Mouse (Mus musculus): ENCODE data around the gene Hoxc5. TPM values are rescaled to one million over a fixed set of nuclear protein-coding genes. Genes with fewer than 3 reads are reported as not detected.
A peak's percentile ranks its signal among the peaks of the same experiment; 100 is the strongest.

Gene Hoxc5
- polyA plus RNA-seq, 1 experiment from 2014 or later = 0.42 TPM

- no peak; the same call in 1 of the 2 replicates for ATAC-seq (replicated peaks; ENCODE audit: insufficient number of reproducible peaks, insufficient read depth, low FRiP score, low read depth)
- Histone ChIP-seq H3K27me3 (peaks cover 100% of the 10 kb centered on the region), H3K27ac (no peak overlapping the region), H3K4me3 (peak overlapping the region; percentile 32), H3K4me1 (replicated peaks) (peaks cover 19% of the 10 kb centered on the region), H3K36me3 (no peaks in the 10 kb centered on the region), H3K9ac (no peak overlapping the region), H3K9me3 (replicated peaks) (no peaks in the 10 kb centered on the region), H3K4me2 (peak overlapping the region; percentile 37)
- under 1% methylated on average over 88 of the region's 88 CpGs for WGBS
Observed at GRCm38 (mm10) chr15:102981379-102982288, 14.4 kb downstream of the Hoxc5 start.

GRCm38 (mm10) chr15:102983716-102984115 lies 16.5 kb downstream of the Hoxc5 start:
- Histone ChIP-seq H3K4me3 (no peak overlapping the region), H3K27ac (no peak overlapping the region), H3K36me3 (no peaks in the 10 kb centered on the region), H3K9me3 (replicated peaks) (no peaks in the 10 kb centered on the region), H3K4me1 (replicated peaks) (peaks cover 13% of the 10 kb centered on the region), H3K9ac (no peak overlapping the region), H3K4me2 (no peak overlapping the region), H3K27me3 (peaks cover 100% of the 10 kb centered on the region)
- WGBS = 6% methylated on average over 12 of the region's 12 CpGs
- no peak for ATAC-seq (replicated peaks; ENCODE audit: insufficient number of reproducible peaks, insufficient read depth, low FRiP score, low read depth)

GRCm38 (mm10) chr15:102984521-102984920 lies 17.3 kb downstream of the Hoxc5 start:
- 3% methylated on average over 10 of the region's 10 CpGs for WGBS

GRCm38 (mm10) chr15:102984925-102985324 lies 17.7 kb downstream of the Hoxc5 start:
- H3K4me3 ChIP-seq = no peak overlapping the region
- no peaks in the 10 kb centered on the region for H3K9me3 ChIP-seq (replicated peaks)
- no peak overlapping the region for H3K9ac ChIP-seq
- no peaks in the 10 kb centered on the region for H3K36me3 ChIP-seq
- peaks cover 100% of the 10 kb centered on the region for H3K27me3 ChIP-seq
- ATAC-seq (replicated peaks; ENCODE audit: insufficient number of reproducible peaks, insufficient read depth, low FRiP score, low read depth) = no peak
- peaks cover 13% of the 10 kb centered on the region for H3K4me1 ChIP-seq (replicated peaks)
- no peak overlapping the region for H3K4me2 ChIP-seq
- 7% methylated on average over 3 of the region's 3 CpGs for WGBS
- no peak overlapping the region for H3K27ac ChIP-seq

More at GRCm38 (mm10) chr15:102984521-102984920, 17.3 kb downstream of the Hoxc5 start:
- no peak overlapping the region for H3K9ac ChIP-seq
- H3K9me3 ChIP-seq (replicated peaks) = no peaks in the 10 kb centered on the region
- ATAC-seq (replicated peaks; ENCODE audit: insufficient number of reproducible peaks, insufficient read depth, low FRiP score, low read depth) = no peak
- no peak overlapping the region for H3K4me2 ChIP-seq
- H3K36me3 ChIP-seq = no peaks in the 10 kb centered on the region
- H3K27ac ChIP-seq = no peak overlapping the region
- peaks cover 100% of the 10 kb centered on the region for H3K27me3 ChIP-seq
- no peak overlapping the region for H3K4me3 ChIP-seq
- H3K4me1 ChIP-seq (replicated peaks) = peaks cover 13% of the 10 kb centered on the region

- Histone ChIP-seq H3K9ac (no peak overlapping the region), H3K27ac (no peak overlapping the region), H3K4me3 (0 out of 2 replicates have a peak overlapping the region, but pooled peaks have one; percentile 1), H3K36me3 (no peaks in the 10 kb centered on the region), H3K27me3 (peaks cover 98% of the 10 kb centered on the region), H3K4me1 (replicated peaks) (peaks cover 7% of the 10 kb centered on the region), H3K9me3 (replicated peaks) (no peaks in the 10 kb centered on the region), H3K4me2 (no peak overlapping the region)
- peak; percentile 35; the same call in 1 of the 2 replicates for ATAC-seq (replicated peaks; ENCODE audit: insufficient number of reproducible peaks, insufficient read depth, low FRiP score, low read depth)
- WGBS = 4% methylated on average over 21 of the region's 21 CpGs
Observed at GRCm38 (mm10) chr15:102987124-102987833, 20.0 kb downstream of the Hoxc5 start.

- Histone ChIP-seq H3K9ac (no peak overlapping the region), H3K27ac (no peak overlapping the region), H3K4me3 (no peak overlapping the region), H3K36me3 (no peaks in the 10 kb centered on the region), H3K9me3 (replicated peaks) (no peaks in the 10 kb centered on the region), H3K4me2 (no peak overlapping the region), H3K27me3 (peaks cover 98% of the 10 kb centered on the region), H3K4me1 (replicated peaks) (peaks cover 7% of the 10 kb centered on the region; the same call in 1 of the 2 replicates)
- 25% methylated on average over 5 of the region's 5 CpGs for WGBS
- ATAC-seq (replicated peaks; ENCODE audit: insufficient number of reproducible peaks, insufficient read depth, low FRiP score, low read depth) = no peak
Observed at GRCm38 (mm10) chr15:102988078-102988477, 20.8 kb downstream of the Hoxc5 start.

GRCm38 (mm10) chr15:102990461-102991397 lies 23.5 kb downstream of the Hoxc5 start, which contains the start of gene Hoxc8:
TSS of gene Hoxc8 (plus strand) at chr15:102990607.
- Histone ChIP-seq H3K9me3 (replicated peaks) (no peaks in the 10 kb centered on the region), H3K36me3 (no peaks in the 10 kb centered on the region), H3K27me3 (peaks cover 96% of the 10 kb centered on the region), H3K4me3 (peak within 1 kb of the TSS; percentile 15), H3K27ac (no peak within 1 kb of the TSS), H3K9ac (no peak within 1 kb of the TSS), H3K4me1 (replicated peaks) (peaks cover 7% of the 10 kb centered on the region; the same call in 1 of the 2 replicates), H3K4me2 (peak within 1 kb of the TSS; percentile 16; the same call in 1 of the 2 replicates)
- WGBS = 2% methylated on average over 69 of the region's 69 CpGs
- no peak for ATAC-seq (replicated peaks; ENCODE audit: insufficient number of reproducible peaks, insufficient read depth, low FRiP score, low read depth)

GRCm38 (mm10) chr15:102991782-102992181 lies 24.5 kb downstream of the Hoxc5 start:
- H3K9ac ChIP-seq = no peak overlapping the region
- peaks cover 7% of the 10 kb centered on the region; the same call in 1 of the 2 replicates for H3K4me1 ChIP-seq (replicated peaks)
- no peak for ATAC-seq (replicated peaks; ENCODE audit: insufficient number of reproducible peaks, insufficient read depth, low FRiP score, low read depth)
- WGBS = 2% methylated on average over 7 of the region's 7 CpGs
- no peak overlapping the region for H3K4me2 ChIP-seq
- no peak overlapping the region for H3K4me3 ChIP-seq
- no peaks in the 10 kb centered on the region for H3K36me3 ChIP-seq
- no peak overlapping the region for H3K27ac ChIP-seq
- no peaks in the 10 kb centered on the region for H3K9me3 ChIP-seq (replicated peaks)
- H3K27me3 ChIP-seq = peaks cover 96% of the 10 kb centered on the region

GRCm38 (mm10) chr15:102992206-102992605 lies 25.0 kb downstream of the Hoxc5 start:
- H3K9ac ChIP-seq = no peak overlapping the region
- no peak overlapping the region for H3K4me3 ChIP-seq
- no peak for ATAC-seq (replicated peaks; ENCODE audit: insufficient number of reproducible peaks, insufficient read depth, low FRiP score, low read depth)
- H3K4me1 ChIP-seq (replicated peaks) = peaks cover 7% of the 10 kb centered on the region; the same call in 1 of the 2 replicates
- H3K36me3 ChIP-seq = no peaks in the 10 kb centered on the region
- no peak overlapping the region for H3K4me2 ChIP-seq
- H3K27me3 ChIP-seq = peaks cover 96% of the 10 kb centered on the region
- no peak overlapping the region for H3K27ac ChIP-seq
- WGBS = 3% methylated on average over 11 of the region's 11 CpGs
- no peaks in the 10 kb centered on the region for H3K9me3 ChIP-seq (replicated peaks)

GRCm38 (mm10) chr15:102992863-102993262 lies 25.6 kb downstream of the Hoxc5 start:
- no peak overlapping the region for H3K27ac ChIP-seq
- no peak overlapping the region for H3K4me2 ChIP-seq
- no peaks in the 10 kb centered on the region for H3K36me3 ChIP-seq
- WGBS = 2% methylated on average over 3 of the region's 3 CpGs
- H3K9me3 ChIP-seq (replicated peaks) = no peaks in the 10 kb centered on the region
- peaks cover 96% of the 10 kb centered on the region for H3K27me3 ChIP-seq
- no peak overlapping the region for H3K4me3 ChIP-seq
- no peak overlapping the region for H3K9ac ChIP-seq
- H3K4me1 ChIP-seq (replicated peaks) = peaks cover 5% of the 10 kb centered on the region; the same call in 1 of the 2 replicates
- no peak for ATAC-seq (replicated peaks; ENCODE audit: insufficient number of reproducible peaks, insufficient read depth, low FRiP score, low read depth)

Measured in heart, embryonic 15.5 days (tissue).